Mouse (Mus musculus) hindlimb bud, embryonic 11.5 days (tissue): ENCODE data around the gene Mtfr1l.
A peak's percentile ranks its signal among the peaks of the same experiment; 100 is the strongest.

Experiments
- DNase-seq: peaks from one replicate; pipeline ENCODE4 v3.0.0-alpha.2; 2012; ENCODE audit warnings: low read depth, low spot score; ENCODE audit errors: extremely low spot score

The Mtfr1l gene

DNA sequence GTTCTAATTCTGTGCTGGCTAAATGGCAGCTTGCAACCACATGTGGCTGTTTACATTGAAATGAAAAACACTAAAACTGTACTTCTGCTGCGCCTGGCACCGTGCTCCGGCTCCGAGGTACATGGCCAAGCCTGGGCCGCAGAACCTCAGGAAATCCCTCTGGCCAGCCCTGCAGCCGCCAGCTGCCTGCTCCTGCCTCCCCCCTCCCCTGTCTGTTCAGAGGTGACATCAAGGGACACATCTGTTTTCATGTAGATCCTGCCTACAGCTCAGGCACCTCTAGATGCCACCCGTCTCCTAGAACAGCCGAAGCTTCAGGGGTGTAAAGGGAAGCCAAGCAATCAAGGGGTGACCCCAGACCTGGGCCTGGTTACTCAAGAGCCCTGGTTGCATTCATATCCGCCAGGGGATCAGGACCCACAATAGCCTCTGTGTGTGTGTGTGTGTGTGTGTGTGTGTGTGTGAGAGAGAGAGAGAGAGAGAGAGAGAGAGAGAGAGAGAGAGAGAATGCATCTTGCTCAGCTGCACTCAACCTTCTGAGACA is 23.5 kb upstream of the Mtfr1l start:
- no peak for DNase-seq

DNA sequence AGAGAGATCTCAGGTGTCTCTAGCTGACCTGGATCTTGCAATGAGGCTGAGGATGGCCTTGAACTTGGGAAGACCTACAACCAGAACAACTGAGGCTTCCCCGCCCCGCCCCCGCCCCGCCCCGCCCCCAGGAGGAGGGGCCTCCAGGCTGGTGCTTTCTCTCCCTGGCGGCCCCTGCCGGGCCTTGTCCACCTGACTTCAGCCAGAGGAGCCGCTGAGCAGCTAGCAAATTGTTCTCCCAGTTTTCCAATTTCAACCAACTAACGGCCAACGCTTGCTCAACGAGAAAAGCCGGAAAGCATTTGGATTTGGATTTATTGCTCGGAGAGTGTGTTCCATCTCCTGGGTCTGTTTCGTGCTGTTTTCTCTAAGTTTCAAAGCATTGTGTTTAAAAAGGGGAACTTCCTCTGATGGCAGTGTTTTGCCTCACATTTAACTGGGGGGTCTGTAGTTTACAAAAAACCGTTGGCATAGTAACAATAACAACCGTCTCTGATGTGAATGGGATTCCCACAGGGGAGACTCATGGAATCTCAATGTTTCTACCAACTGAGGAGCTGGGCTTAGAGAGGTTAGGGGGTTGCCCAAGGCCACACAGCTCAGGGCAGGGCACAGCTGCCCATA is 22.6 kb upstream of the Mtfr1l start:
- no peak for DNase-seq

DNA sequence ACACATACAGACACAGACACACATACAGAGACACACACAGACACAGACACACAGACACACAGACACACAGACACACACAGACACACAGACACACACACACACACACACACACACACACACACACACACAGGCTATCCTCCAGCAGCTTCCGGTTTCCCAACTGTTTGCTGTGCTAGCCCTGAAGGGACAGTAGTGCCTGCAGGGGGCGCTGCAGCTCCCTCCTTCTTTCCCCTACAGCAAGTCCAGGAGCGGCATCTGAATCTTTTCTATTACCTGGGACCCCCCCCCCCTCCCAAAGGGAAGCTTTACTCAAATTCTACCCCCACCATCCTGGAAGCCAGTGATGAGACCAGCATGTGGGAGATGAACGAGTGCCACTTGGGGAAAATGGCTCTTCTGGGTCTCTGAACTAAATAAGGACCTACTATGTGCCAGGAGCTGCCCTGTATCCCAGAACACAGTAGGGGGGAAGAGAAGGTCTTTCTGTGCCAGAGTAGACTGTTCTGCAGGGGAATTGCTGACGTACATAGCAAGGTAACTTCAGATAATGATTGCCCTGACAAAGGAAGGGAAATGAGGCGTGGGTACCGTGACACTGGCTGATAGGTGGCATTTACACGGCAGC is 20.9 kb upstream of the Mtfr1l start:
- no peak for DNase-seq

DNA sequence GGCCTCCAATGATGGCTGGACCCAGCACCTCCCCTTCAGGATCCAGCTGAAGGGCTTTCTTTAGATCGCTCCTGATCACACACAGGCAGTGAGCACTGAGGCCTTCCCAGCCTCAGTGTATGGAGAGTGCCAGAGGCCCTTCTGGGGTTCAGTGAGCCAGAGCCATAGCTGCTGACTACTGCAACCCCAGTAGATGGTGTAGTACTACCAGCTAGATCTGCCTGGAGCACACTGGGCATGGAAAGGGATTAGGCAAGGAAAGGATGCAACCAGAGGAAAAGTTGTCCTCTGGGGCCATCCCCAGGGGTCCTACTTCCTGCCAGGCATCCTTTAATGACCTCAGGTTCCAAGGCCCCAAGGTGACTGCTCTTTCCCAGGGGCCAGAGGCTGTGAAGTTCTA is 18.4 kb upstream of the Mtfr1l start:
- no peak for DNase-seq

DNA sequence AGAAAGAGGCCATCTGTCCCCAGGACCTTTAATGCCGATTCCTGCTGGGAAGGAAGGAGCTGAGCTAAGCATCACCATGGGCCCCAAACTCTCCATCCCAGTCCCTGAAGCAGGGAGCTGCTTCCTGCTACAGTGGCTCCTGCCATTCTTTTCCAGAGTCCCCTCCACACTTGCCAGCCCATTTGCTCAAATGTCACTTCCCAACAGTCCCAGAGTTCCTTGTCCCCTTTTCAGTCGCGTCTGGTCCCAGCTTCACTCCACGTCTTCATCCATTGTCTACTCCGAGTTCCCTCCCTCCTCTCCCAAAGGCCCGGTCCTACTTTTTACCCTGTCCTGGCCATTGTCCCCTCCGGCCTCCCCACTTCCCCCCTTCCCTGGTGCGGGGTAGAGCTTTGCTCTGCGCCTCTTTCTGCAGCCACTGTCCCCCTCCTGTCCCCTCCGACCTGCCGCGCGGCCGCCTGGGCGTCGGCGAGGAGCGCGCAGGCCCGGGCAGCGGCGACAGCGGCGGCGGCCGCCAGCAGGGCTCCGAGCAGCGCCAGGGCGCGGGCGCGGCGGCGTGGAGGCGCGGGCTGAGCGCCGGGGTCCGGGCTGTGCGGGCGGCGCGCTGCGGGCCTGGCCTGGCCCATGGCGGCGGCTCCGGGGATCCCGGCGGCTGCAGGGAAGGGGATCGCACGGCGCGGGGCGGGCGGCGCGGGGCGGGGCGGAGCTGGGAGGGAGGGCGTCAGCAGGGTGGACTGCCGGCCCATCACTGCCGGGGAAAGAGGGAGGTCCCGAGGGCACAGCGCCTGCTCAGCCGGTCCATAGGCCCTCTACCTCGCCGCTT is 16.5 kb upstream of the Mtfr1l start, which contains the start of gene Selenon:
TSS of gene Selenon (minus strand) at position 673 of the 823 bp plus-strand sequence.
- DNase-seq: no peak

DNA sequence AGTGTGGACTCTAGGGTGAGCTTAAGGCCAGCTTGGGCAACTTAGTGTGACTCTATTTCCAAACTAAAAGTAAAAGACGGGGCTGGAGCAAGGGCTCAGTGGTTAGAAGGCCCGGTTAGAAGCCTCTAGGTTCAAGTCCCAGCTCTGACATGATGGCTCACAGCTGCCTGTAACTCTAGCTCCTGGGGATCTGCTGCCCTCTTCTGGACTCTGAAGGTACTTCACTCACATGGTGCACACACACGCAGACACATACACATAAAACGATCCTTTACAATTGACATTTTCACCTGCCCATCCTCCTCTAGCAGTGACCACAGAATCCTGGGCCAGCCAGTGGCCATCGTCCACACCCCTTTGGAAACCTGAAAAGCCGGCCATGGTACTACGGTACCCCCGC is 14.7 kb upstream of the Mtfr1l start:
- DNase-seq: no peak

DNA sequence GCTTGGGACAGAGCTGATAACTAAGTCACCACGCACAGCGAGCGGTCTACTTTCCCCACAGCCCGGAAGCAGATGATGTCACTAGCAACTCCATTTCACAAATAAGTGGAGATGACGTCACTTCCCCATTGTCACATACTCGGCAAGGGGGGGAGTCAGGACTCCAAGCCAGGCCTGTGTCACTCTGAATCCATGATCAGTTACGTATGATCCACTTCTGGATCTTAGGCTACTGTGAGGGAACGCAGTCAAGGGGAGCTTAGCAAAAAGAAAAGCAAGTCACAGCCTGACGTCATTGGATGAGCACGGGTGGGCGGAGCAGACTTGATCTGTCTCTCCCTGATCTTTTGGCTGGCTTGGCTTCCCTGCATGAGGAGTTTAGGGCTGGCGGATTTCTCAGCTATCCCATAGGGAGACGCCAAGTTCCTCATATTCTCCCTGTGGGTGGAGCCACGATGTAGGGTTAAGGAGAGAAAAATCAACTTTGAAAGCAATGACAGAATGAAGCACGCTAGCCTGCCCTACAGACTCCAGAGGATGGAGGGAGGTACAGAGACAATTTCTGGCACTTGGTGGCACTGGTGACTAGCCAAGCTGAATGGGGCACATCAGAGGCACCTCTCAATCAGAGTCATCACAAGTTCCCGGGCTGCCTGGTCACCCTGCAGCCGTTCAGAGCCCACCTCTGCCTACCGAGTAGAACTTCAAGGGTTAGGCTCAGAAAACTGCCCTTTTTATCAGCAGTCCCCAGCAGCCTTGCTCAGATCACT is 13.2 kb upstream of the Mtfr1l start:
- no peak for DNase-seq

DNA sequence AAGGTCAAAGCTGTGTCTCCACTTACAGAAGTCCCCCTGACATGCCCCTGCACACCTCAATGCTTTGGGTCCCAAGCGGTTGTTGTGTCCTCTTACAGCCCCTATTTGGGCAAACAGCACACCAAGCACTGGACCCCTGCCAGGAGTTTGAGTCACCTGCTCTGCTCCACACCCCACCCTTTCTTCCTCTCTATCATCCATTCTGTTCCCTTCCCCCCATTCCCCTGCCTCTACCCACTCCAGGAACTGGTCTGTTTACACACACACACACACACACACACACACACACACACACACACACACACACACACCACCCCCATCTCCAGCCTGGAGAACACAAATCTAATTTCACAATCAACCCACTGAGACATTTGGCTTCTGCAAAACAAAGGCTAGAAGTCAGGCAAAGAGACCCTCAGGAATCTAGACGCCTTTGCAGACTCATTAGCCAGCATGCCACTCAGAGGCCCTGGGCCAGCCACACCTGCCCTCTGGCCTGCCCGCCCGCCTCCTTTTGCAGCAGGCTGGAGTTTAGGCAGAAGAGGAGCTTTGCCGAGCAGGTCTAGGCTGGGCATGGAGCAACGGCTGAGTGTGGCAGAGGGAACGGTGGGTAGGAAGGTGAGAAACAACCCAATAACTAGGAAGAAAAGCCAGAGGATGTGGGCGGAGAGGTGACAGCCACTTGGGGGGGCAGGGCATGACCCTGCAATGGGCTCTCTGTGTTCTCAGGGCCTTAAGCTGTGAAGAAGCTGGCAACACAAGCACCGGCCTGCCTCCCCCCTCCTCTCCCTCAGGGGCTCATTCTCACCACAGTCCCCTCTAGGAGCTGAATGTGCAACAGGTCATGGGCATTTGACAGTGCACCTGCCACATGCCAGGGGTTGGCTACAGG is 11.9 kb upstream of the Mtfr1l start:
- DNase-seq: no peak

DNA sequence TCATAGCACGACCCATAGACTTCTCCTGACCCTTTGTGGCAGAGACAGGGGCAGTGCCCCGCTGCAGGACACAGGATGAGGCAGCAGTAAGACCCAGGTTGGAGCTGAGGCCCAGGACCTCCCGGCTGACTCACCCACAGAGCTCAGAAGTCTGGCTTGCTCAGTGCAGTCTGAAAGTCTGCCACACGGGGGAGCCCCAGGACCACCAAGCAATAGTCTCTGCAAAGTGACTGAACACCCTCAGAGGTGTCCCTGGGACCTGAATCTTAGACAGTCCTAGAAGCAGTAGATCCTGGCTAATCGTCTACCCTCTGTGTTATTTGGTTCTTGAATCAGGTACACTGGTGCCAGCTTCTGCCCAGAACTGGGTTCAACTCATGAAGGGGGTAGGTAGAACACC is 8.1 kb upstream of the Mtfr1l start:
- peak; percentile 56 for DNase-seq

DNA sequence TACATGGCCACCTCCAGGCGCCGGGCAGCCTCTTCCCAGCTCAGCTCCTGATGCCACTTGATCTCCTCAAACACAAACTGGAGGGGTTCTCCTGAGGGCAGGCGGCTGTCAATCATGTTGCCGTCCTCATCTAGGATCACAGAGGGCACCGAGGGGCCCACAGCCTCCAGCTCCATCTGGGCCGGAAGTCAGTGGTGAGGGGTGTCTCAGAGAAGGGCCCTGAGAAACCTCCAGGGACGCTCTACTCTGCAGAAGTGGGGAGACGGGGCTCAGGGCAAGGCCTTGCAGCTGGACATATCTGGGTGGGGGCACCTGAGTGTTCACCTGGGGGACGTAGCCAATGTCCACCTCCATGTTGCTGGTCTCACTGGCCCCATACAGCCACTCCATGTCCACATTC is 7.5 kb upstream of the Mtfr1l start:
- DNase-seq: no peak

DNA sequence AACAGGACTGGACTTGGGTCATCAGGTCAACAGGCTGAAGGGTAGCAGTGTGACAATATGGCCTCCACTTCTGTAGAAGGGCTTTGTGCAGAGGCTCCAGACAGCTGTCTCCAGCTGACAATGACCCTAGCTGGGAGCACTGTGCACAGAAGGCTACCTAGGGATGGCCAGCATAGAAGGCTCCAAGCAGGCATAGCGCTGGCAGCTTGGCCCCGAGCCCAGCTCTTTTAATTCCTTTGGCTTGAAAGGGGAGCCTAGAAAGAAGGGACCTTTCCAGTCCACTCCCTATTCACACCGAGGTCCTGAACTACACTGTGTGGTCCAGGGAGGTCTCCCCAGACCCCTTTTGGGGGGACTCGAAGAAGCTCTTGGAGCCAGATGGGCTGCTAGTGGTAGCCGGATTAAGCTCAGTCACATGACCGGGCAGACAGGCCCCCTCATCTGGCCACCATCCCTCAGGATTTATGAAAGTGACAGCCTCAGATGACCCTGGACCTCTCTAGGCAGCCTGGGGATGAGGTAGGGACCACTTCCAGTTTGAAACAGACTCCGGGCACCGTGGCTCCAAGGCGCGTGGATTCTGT is 3.9 kb upstream of the Mtfr1l start:
- DNase-seq: no peak

DNA sequence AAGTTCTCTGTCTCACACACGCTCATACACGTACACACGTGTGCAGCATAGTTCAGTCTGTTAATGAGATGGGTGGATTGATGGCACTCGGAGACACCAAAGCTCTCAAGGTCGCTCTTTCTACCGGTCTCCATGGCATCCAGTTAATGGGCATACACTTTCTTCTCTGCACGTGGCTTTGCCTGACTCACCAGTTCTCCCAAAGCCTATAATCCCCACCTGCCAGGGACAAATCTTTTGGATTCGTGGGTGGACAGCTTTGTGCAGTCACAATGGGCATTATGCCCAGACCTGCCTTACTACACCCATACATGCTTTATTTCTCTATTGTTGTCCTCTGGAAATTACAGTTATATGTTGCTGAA is 582 bp upstream of the Mtfr1l start:
- DNase-seq: no peak

DNA sequence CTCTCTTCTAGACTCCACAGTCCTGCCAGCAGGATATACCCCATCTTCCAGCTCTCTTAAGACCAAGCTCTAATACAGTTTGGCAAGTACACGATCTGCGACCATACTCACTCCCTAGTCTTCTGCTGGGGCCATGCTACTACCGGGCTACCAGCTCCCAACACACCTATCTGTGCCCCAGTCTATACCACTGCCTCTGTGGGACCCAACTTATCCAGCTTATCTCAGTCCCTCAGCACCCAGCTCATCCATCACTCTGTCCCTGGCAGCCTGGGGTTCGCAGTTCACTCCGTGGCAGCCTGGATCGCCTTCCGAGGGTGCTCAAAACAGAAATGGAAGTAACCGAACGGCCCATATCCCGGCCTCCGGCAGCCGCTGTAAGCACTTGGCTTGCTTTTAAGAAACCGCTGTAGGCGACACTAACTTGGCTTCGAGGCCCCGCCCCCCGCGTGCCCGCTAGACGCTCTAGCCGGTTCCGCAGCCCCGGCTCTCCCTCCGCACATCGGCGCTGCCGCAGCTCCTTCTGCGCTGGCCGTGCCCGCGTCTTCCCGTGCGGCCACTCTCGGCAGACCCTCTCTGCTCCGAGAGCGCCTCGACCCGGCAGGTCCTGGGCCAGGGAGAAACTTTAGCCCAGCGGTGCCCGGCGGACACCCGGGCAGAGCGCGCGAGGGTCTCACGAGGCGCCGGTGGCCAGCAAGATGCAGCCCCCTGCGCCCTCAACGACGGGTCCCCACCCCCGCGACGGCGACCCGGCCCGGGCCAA is 882 bp downstream of the Mtfr1l start:
- DNase-seq: no peak

DNA sequence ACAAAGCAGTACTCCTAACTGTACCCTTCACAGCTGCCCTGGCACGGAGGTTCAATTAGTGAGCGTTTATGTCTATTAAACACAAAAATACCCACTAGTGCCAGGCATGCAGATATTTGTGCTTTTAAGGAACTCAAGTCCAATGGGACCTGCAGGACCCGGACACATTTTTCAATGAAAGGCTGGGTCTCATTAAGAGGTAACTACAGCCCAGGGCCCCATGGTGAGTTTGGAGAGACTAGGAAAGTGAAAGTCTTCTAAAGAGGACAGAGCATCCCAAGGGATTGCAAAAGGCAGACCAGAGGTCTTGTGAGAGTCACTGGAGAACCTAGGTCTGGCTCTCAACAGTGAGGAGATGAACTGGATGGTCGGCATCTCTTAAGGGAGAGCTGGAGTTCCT is 1.8 kb downstream of the Mtfr1l start:
- no peak for DNase-seq

DNA sequence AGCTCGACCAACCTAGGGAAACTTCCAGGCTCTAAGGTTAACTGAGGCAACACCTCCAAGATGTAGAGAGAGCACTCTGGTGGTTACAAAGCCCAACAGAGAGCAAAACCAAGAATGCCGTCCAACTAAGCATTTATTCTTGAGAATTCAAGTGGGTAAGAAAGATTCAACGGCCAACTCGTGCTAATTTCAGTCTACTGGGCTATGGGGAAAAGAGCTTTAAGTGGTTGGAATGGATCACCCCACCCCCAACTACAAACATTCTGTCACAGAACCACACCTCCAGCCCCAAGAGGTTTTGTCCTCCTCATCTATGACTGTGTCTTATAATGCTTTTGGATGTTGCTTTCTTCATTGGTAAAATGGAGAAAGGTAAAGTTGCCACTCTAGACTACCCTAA is 2.3 kb downstream of the Mtfr1l start:
- DNase-seq: no peak

DNA sequence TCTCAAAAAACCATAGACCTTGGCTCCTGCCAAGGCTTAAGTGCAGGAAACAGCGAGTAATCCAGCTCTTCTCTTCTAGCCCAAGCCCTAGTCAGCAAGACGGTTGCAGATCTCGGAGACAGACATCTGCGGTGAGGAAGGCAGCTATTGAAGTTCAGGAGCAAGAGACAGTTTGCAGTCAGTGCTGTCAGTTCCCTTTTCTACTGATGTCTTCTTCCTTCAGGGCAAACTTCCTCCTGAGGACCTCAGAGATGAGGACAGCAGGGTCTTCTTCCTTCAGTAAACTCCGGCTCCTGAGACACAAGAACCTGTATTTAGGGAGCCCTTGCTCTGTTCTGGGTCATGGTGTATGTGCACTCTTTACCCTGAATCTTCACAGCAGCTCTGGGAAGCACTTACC is 9.0 kb downstream of the Mtfr1l start:
- DNase-seq: no peak

DNA sequence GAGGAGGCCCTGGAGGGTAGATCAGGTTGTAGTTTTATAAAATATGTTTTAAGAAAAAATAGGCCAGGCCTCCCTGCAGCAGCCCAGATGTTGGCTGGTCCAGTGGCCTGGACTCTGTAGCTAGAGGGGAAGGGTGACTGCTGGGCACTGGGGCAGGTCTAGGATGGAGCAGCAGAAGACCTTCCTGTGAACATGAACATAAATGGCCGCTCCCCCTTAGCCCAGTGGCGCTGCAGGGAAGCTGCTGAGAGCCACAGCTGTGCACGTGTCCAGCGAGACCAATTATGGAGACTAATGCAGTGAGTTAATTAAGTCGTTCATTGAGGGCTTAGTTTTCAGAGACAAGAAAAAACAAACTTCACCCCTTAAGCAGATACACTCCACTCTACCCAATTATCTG is 9.4 kb downstream of the Mtfr1l start:
- DNase-seq: no peak

DNA sequence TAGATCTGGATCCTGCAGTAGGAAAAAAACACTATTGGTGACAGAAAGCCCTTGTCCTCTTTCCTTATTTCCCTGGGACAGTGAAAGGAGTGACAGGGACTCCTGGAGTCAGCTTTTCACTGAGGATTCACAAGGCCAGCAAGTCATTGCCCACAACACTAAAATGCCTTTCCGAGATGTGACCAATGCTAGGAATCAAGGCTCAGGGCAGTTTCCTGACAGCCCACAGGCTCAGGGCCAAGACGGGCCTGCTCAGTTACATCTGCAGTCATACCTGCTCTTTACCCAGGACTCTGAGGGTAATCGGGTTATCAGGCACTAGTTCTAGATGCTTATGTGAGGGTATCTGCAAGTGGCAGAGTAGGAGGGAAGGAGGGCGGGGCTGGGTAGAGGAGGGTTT is 11.7 kb downstream of the Mtfr1l start:
- no peak for DNase-seq

DNA sequence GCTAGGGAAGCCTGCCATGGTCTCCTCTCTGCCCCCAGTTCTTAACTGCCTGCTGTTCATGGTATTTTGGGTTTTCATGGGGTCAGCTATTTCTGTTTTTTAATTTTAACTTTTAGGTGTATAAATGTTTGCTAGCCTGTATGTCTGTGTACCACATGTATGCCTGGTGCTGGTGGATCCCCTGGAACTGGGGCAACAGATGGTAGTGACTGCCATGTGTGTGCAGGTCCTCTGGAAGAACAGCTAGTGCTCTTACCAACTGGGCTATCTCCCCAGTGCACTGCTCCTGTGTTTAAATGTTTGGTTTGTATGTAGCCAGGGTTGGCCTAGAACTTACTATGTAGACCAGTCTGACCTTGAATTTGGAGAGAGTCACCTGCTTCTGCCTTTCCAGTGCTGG is 15.9 kb downstream of the Mtfr1l start:
- DNase-seq: no peak
